Comparison of ENCODE assay signal across 8 mouse cellular contexts in the genomic region with DNA sequence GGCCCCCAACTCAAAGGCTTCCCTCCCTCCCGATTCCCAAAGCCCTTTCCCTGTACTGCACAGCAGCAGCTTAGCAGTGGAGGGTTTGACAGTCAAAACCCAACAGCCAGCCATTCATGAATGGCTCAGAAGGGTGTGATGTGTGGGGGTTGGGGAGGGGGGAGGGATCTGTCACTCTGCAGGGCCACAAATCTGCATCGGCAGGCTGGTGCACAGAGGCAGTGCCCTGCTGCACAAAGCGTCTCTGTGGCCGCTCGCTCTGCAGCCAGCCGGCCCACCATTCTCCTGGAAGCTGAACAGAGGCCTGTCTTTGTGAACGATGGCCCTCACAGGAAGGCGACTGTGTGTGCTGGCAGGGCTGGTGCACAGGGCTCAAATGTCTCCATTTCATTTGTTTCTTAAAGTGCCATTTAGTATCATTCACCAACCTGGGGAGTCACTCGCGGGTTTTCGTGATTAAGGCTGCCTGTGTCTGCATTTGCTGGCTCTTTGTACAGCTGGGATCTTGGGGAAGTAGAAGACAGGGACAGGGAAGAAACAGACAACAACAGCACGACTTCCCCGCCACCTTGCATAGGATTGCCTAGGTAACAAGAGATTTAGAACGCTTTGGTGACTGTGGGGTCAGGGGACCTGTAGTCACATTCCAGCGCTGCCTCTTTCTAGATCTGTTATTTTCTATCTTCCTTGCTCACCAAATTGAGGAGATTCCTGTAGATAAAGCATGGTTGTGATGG. TPM values are rescaled to one million over a fixed set of nuclear protein-coding genes. Genes with fewer than 3 reads are reported as not detected.
DNase-seq lines count a peak whose midpoint lies in the region; ATAC-seq and TF ChIP-seq lines count a peak whose summit lies in the region.

No protein-coding gene starts in this region.

- intact Hi-C loops in gastrocnemius, adult 2 months (cut with DNase I), result no loop called here

- H3K9me3 ChIP-seq in hindbrain, embryonic 16.5 days (ENCODE audit: control insufficient read depth, low read length), result no peaks in the 10 kb centered on the region
- no peaks in the 10 kb centered on the region for H3K9me3 ChIP-seq in midbrain, embryonic 12.5 days

- H3K4me1 ChIP-seq in hindbrain, embryonic 16.5 days (ENCODE audit: control insufficient read depth, insufficient read depth, low read depth, low read length), result peaks cover 7% of the 10 kb centered on the region
- H3K4me1 ChIP-seq in midbrain, embryonic 12.5 days, result peaks cover 22% of the 10 kb centered on the region

- peak overlapping the region; percentile 13; the same call in 1 of the 2 replicates for H3K4me2 ChIP-seq in hindbrain, embryonic 16.5 days (ENCODE audit: low read length)
- peak overlapping the region; percentile 36 for H3K4me2 ChIP-seq in midbrain, embryonic 12.5 days (replicated peaks)

- H3K36me3 ChIP-seq in hindbrain, embryonic 16.5 days (ENCODE audit: control insufficient read depth, insufficient read depth, low read length), result 0 out of 2 replicates have a peak, but pooled peaks cover 2% of the 10 kb centered on the region
- peaks cover 11% of the 10 kb centered on the region; the same call in 1 of the 2 replicates for H3K36me3 ChIP-seq in midbrain, embryonic 12.5 days

- H3K27me3 ChIP-seq in hindbrain, embryonic 16.5 days (replicated peaks; ENCODE audit: control insufficient read depth, insufficient read depth, low read length), result no peaks in the 10 kb centered on the region
- no peaks in the 10 kb centered on the region; the same call in 1 of the 2 replicates for H3K27me3 ChIP-seq in midbrain, embryonic 12.5 days

- WGBS in hindbrain, embryonic 16.5 days, result 8% methylated on average over 15 of the region's 15 CpGs
- WGBS in midbrain, embryonic 12.5 days, result 7% methylated on average over 15 of the region's 15 CpGs

- H3K4me3 ChIP-seq in hindbrain, embryonic 16.5 days (ENCODE audit: low read length), result no peak overlapping the region
- no peak overlapping the region for H3K4me3 ChIP-seq in midbrain, embryonic 12.5 days
- H3K4me3 ChIP-seq in gastrocnemius, adult 2 months, result no peak overlapping the region

- TF ChIP-seq CTCF in gastrocnemius, adult 2 months (IDR thresholded peaks at IDR 0.05), result no peak

- ATAC-seq in hindbrain, embryonic 16.5 days, result peak; percentile 95
- peak; percentile 96 for ATAC-seq in midbrain, embryonic 12.5 days (ENCODE audit: low FRiP score, low read depth)
- no peak for ATAC-seq in megakaryocyte progenitor cell, adult 5-6 weeks (replicated peaks; ENCODE audit: poor library complexity)

- H3K27ac ChIP-seq in hindbrain, embryonic 16.5 days (ENCODE audit: low read depth, low read length), result peak overlapping the region; percentile 60
- H3K27ac ChIP-seq in midbrain, embryonic 12.5 days (replicated peaks), result peak overlapping the region; percentile 77
- H3K27ac ChIP-seq in gastrocnemius, adult 2 months, result no peak overlapping the region

- peak overlapping the region; percentile 19; the same call in 1 of the 2 replicates for H3K9ac ChIP-seq in hindbrain, embryonic 16.5 days (ENCODE audit: low read depth, low read length)
- H3K9ac ChIP-seq in midbrain, embryonic 12.5 days (replicated peaks), result peak overlapping the region; percentile 34; the same call in 1 of the 2 replicates

- peak; percentile 44 for DNase-seq in cerebellum, adult 11-12 months
- DNase-seq in cerebellum, postnatal 36 days, result no peak
- DNase-seq in embryo, embryonic 11.5 days (ENCODE audit: low read depth, low spot score), result peak; percentile 37
- no peak for DNase-seq in gastrocnemius, adult 2 months
- DNase-seq in gastrocnemius, adult 18-20 months (ENCODE audit: low spot score), result no peak

RNA-seq across cellular contexts. Expression of a gene that starts 31.0 kb away (rescaled TPM):
- 7.1 and 8.4 TPM in 2 replicates for polyA plus RNA-seq in hindbrain, embryonic 16.5 days (2015; fragmentation: Nextera tagmentation; extraction: Ambion mirVana)
- polyA plus RNA-seq in midbrain, embryonic 12.5 days (2016; fragmentation: Nextera tagmentation; extraction: Ambion mirVana), result 20.8 and 21.8 TPM in 2 replicates
- total RNA-seq in gastrocnemius, adult 2 months (2021), result 10 to 100 TPM in 1 of 2 experiments, 1 to 10 TPM in 1; 9.2 to 13.6 TPM
- 35.4 and 45.4 TPM in 2 replicates for total RNA-seq in megakaryocyte progenitor cell, adult 5-6 weeks (2015)
- total RNA-seq in megakaryocyte progenitor cell, adult 5-6 weeks (2017), result 40.1 and 42.2 TPM in 2 replicates
- 10 to 100 TPM in 1 of 2 experiments, 1 to 10 TPM in 1; 9.2 to 11.3 TPM for total RNA-seq in gastrocnemius, adult 18-20 months (2021)

Comparison
In these comparisons a context has a peak if more than half of its experiments do, and no peak if none do; other contexts are left out.
1. DNase-seq: peak in cerebellum, adult 11-12 months (single experiment) and embryo, embryonic 11.5 days (single experiment); none in cerebellum, postnatal 36 days (0 of 2), gastrocnemius, adult 2 months (single experiment) and gastrocnemius, adult 18-20 months (single experiment).